Mouse (Mus musculus) hematopoietic stem cell, adult 5-6 weeks (primary cell): ENCODE data around the gene Sh2b3. TPM values are rescaled to one million over a fixed set of nuclear protein-coding genes. Genes with fewer than 3 reads are reported as not detected.
A peak's percentile ranks its signal among the peaks of the same experiment; 100 is the strongest.

ENCODE experiments used
- ATAC-seq, 2 experiments: fragments of 125-278 bp in 1 of 2; replicated peaks in 1 of 2; 2 replicates each; pipeline ENCODE4 v1.8.0; 2016 to 2017; ENCODE audit warnings: inconsistent platforms in 2 of 2, mild to moderate bottlenecking in 2 of 2, moderate number of reproducible peaks in 2 of 2, low read depth in 1 of 2, moderate TSS enrichment in 1 of 2; ENCODE audit not compliant: low FRiP score in 2 of 2, poor library complexity in 2 of 2, severe bottlenecking in 2 of 2, insufficient read depth in 1 of 2, low TSS enrichment in 1 of 2
- total RNA-seq: library from RNA; stranded (forward); fragments of 172-1452, 232-1000 nt; gene quantifications from 2 replicates; pipeline ENCODE4 v1.2.3, GENCODE M21; 2017

Sh2b3 gene
- total RNA-seq, result 18.6 and 23.2 TPM in 2 replicates

DNA sequence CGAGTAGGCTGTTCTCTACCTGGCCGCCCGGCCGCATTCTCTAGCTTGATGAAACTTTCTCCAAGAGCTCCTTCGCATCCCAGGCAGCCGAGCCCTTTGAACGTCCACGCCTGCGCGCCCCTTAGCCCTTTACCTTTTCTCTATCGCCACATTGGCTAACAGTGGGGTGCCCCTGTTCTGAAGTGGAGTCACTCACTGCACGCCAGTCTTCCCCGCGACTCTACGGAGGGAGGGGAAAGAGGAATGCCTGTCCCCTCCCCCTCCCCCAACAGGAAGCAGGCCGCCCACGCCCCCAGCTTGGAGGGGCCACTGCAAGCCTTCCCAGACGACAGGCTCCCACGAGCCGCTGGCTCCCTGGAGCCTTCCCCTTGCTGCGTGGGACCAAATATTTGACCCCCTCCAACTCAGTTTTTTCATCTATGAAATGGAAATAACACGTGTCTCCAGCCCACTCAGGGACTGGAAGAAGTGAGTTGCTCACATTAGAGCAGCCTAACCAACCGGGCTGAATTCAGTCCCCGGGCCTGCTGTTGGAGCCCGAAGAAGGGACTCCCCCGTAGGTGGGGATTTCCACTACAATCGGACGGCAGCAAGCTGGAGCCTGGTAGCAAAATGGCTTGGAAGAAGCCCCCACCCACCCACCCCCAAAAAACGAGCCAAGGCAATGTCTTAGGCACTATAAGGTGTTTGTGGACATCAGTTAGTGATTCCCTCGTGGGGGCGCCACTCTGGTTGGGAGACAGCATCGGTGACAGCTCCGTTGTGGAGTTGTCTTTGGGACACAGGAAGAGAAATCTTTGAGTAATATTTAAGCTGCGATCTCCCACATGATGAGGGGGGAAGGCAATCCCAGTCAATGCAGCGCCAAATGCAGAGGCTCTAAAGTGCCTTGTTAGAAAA lies at the start of gene Sh2b3:
Gene Sh2b3, minus strand, starts transcription at position 206 of the 900 bp plus-strand sequence.
- no peak for ATAC-seq

DNA sequence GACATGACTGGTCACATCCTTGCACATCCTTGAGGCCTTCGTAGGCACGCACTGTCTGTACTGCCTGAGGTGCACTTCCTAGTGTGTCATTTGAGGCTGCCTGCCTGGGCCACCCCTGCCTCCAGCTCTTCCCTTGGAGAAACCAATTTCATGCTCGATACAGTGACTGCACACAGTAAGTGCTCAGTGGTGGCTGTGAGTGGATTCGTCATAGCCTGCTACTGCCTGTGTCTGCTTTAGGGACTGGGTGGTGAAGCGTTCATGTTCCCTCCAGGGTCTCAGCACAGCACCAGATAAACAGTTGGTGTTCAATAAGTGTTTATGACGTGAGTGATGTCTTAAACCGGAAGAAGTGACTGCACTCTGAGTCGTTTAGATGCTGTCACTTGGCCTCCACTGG lies 45.9 kb upstream of the Sh2b3 start:
- no peak for ATAC-seq

DNA sequence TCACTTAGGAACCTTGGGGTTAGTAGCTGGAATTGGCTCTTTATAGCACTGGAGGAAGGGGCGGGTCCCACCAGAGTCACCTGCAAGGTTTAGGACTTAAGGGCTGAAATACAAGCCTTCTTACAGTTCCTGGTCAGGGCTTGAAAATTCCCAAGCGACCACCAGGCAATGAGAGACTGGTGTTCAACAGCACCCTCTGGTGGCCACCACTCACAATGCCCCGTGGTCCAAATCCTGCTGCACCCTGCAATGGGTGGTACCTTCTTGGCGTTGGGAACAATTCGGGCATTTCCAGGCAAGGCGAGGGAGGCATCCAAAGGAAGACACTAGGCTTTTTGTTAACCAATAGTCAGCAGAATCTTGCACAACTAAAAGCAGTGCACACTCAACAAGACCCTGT lies 41.8 kb upstream of the Sh2b3 start:
- no peak for ATAC-seq

DNA sequence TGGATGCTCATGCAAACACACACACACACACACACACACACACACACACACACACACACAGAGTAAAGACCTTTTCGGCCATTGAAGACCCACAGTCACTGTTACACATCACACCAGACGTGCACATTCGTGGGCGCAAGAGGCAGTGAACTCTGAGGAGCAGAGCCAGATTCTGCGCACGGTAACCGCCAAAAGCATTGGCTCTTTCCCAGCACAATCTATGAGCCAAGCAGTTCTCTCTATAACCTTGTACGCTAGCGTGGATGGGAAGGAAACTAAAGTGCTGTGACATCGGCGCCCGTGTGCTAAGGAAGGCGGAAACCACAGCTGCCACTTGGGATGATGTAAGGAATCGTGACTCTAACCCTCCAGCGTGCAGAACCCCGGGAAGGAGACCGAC lies 41.3 kb upstream of the Sh2b3 start:
- ATAC-seq, result no peak

DNA sequence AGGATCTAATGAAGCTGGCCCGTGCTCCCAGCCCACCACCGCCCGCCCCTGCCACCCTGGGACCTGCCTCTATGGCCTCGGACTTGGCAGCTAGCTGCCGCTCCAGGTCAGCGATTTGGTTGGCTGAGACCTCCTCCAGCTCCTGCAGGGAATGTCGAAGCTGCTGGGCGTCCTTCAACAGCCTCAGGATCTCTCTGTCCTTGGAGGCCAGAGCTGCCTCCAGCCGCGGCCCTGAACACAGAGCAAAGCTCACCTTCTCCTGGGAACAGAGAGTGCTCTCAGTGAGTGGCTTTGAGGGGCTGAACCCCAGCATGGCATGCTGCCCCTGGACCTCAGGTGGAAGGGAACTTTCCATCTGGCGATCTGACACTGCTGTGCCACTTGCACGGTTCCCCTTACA lies 39.5 kb upstream of the Sh2b3 start:
- no peak for ATAC-seq

DNA sequence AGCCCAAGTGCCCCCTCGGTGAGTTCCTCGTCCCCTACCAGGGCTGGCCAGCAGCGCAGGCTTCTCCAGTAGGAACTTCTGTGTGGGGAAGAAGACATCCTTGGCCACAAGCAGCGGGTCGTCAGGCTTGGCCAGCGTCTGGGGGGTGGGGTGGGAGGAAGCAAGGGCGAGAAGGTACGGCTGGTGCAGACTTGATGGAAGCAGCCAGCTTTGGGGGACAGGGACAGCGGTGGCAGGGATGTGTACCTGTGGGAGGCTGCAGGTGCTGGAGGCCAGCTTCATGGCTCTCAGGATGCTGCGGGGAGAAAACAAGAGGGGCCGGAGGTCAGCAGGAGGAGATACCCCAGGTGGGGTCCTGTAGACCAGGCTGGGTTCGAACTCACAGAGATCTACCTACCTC lies 37.6 kb upstream of the Sh2b3 start:
- ATAC-seq, result no peak

DNA sequence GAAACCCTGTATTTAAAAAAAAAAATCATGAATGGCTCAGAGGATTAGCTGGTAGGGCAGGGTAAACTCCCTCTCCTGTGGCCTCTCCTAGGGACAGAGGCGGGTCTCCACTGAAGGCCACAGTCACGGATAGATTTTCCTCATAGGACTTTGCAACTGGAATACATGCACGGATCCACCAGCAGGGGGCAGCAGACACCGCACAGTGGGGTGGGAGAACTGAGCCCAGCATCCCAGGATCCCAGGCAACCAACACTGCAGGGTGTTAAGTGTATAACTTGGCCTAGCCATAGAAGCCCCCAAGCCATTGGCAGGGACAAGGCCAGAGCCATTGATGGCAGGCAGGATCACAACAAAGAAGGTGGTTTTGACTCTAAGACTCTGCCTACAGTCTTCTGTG lies 34.7 kb upstream of the Sh2b3 start:
- peak in 1 of 2 experiments; percentile 38; a peak in 1 of 4 replicates for ATAC-seq

DNA sequence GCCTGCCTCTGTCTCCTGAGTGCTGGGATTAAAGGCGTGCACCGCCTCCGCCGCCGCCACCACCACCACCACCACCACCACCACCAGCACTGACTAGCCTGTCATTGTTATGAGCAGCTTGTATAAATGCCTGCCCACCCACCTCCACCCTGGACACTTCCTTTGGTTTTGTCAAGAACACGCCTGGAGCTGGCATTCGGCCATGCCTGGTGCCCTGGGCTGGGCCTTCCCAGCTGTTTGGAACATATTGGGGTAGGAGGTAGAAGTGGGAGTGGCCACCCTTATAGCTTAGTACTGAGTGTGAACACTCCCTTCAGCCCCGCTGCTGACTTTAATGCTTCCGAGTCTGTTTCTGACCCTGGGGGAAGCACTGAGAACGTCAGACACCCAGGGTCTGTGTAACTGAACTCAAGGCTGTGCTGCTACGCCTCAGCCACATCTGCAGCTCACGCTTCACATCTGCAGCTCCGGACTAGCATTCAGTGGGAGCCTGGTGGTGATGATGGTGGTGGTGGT lies 34.1 kb upstream of the Sh2b3 start:
- no peak for ATAC-seq

DNA sequence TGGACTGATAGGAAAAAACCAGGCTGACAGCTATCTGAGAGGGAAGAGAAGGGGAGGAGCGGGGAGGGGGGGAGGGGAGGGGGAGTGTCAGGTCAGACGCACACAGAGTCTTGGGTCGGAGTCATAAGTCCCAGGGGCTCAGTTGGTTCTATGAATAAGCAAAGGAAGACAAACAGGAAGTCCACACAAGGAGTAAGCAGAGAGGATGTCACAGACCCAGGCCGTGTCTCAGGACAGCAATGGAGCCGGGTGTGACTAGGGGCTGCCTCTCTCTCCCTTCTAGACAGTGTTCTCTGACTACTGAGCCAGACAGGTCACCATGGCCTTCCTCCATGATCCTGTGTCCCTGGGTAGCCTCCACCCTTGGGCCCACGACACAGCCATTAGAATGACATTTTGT lies 33.4 kb upstream of the Sh2b3 start:
- no peak for ATAC-seq

DNA sequence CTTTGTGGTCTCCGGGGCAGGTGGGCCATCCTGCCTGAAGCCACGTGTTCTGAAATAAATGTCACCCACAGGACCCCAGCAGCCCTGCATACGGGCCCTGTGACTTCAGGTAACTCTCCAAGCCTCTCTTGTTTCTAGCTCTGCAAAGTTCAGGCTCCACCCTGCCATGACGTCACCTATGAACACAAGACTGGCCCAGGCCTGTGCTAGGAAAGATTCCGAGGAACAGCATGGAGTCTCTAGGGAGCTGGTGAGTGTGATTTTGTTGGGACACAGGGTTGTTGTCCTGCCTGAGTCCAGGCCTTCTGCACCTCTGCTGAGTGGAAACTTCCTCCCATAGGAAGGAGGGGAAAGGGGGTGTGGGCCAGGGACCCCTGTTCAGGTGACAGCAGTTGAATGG lies 30.5 kb upstream of the Sh2b3 start:
- no peak for ATAC-seq

DNA sequence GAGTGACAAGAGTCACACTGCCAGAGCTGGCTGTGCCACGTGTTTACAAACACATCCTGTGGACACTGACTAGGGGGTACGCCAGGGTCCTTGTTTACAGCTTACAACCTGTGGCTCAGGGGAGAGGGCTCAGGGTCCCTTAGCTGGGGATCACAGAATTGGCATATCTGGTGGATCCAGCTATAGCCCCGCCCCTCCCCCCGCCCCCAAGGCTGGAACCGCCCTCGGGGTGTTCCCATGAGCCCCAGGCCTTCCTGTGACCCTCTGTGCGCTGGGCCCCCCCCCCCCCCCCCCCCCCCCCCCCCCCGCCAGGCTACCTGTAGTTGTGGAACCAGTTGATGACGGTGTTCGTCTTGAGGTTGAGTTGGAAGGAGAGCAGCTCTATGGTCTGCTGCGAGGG lies 26.9 kb upstream of the Sh2b3 start:
- no peak for ATAC-seq

DNA sequence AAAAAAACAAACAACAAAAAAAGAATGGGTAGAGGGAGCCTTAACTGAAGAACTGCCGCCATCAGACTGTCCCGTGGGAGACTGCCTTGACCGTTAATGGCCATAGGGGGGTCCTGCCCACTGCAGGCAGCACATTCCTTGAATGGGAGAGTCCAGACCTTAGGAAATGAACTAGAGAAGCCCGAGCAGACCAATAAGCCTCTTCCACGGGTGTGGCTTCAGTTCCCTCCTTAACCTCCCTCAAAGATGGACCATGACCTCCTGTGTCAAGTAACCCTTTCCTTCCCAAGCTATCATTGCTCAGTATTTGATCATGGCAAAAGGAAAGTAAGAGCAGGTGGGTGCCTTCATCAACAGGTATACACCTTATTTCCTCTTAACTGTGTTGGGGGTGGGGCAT lies 24.5 kb upstream of the Sh2b3 start:
- ATAC-seq, result no peak

DNA sequence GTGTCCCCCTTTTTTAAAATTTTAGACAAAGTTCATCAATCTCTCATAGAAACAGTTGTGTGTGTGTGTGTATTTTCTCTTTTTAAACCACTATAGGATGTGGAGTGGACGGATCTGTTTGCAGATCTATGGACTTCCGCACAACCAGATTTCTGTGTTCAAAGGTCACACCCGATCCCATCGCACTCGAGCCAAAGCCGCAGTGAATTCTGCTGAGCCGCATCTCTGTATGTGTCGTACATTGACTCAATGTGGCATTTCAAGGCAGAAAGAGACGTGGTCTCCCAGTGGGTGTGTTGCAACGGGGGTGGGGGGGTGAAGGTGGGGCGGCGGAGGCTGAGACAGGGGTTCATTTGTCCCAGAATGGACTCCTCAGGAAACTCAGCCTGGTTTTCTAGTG lies 21.0 kb upstream of the Sh2b3 start:
- no peak for ATAC-seq

DNA sequence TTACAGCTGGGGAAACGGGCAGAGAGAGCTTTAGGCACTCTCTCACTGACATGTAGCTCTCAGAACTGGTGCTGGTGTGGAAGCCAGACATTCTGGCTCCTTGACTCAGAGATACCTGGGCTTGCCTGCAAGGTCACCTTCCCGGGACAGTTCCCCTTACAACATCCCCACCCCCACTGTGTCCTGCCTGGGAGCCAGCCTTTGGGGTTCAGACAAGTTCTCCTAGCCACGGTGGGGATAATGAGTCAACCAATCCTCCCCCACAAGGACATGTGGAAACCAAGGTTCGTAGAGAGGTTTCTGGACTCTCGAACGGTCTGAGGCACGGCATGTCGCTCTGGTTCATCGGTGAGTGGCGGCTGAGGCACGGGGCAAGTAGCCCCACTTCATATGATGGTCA lies 19.3 kb upstream of the Sh2b3 start:
- no peak for ATAC-seq

DNA sequence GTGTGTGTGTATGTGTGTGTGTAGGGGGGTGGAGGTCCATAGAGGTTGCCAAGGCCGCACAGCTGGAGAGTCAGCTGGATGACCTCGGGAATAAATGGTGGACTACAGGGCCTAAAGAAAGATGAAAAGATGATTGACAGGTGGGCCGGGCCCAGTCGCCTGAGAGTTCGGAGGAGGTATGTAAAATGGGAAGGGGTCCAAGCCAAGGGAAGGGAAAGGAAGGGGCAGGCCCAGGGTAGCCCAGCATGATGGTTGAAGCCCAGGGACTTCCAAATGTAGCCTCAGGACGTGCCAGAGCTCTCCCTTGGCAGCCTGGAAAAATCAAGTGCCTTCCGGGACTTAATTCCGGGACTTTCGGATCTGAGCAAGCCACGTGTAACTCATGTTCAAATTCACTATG lies 17.3 kb upstream of the Sh2b3 start:
- ATAC-seq, result no peak

DNA sequence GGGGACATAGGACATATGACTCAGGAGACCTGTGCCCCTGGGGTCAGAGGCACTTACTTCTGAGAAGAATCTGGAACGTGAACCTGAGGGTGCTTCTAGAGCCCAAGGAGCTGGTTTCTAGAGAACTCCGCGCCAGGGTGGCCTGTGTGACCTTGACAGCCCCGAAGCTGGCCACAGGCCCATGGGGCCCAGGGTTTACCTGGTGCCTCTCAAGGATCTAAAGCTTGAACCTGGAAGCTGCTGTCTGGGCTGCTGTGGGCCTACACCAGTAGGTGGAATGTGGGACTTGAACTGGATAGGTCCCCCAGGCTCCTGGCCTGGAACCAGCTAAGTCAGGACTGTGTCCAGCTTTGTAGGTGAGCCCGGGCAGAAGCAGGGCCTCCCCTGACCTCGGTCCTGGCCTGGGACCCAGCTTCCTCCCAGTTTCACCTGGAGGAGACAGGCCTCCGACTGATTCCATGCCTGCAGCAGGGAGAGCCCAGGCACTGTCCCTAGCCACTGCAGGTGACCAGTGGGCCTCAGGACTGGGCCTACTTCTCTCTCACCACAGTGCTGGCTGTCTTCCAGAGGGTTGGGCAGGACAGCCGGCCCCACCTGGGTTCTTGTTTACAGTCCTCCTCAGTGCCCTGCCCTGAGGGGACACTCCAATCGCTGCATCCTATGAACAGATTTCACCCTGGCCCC lies 16.1 kb upstream of the Sh2b3 start:
- no peak for ATAC-seq

DNA sequence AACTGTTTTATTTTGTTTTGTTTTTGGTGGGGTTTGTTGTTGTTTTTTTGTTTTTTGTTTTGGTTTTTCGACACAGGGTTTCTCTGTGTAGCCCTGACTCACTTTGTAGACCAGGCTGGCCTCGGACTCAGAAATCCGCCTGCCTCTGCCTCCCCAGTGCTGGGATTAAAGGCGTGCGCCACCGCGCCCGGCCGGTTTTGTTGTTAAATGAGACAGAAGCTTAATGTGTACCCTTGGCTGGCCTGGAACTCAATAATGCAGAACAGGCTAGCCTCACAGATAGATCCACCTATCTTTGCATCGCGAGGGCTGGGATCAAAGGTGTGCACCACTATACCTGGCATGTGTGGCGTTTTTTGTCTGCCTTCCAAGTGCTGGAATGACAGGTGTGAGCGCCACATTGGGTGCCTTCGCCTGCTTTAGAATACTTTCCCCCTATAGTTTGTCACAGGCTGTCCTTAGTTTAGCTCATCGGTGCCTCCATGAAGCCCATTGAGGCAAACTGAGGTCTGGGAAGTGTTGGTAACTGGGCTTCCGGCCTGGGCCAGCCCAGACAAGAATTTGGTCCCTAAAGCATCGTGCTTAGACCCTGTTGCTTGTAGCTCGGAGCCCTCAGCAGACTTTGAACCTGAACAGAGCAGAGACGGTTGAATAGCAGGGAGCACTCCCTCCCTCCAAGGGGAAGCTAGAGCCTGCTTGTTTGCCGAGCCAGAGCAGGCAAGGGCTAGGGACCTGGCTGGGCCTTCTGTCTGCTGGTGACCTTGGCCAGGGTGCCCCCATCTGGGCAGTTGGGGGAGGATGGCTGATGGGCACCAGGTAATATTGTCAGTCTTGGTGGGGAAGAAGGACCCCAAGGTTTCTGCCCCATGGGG lies 12.3 kb upstream of the Sh2b3 start:
- no peak for ATAC-seq

DNA sequence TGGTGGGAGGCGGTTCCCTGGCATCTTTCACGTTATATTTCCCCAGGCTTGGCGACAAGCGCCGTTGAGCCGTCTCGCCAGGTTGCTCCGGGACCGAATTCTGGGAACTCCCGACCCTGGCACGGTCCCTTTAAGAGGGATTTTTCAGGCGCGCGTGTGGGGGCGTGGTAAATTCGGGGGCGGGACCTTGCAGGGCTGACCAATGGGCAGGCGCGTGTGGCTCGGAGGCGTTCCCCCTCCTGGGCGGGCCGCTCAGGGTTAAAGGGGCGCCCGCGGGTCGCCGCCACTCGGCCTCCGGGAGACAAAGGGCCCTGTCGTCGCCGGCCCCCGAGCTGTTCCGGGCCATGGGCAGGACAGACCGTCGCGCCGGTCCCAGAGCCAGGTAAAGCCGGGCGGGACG lies 11.3 kb upstream of the Sh2b3 start, which contains the start of gene Pheta1:
Gene Pheta1, plus strand, starts transcription at position 242 of the 400 bp plus-strand sequence.
- peak; percentile 70 to 79 for ATAC-seq
